Mouse (Mus musculus): ENCODE data around the gene Tmtc2. TPM values are rescaled to one million over a fixed set of nuclear protein-coding genes. Genes with fewer than 3 reads are reported as not detected.

Gene Tmtc2
- polyA plus RNA-seq, 1 experiment, result 16.7 TPM

- H3K4me3 ChIP-seq (replicated peaks; ENCODE audit: insufficient read depth, low read depth, low read length), result no peak overlapping the region
- TF ChIP-seq CTCF (IDR thresholded peaks at IDR 0.05; ENCODE audit: borderline replicate concordance, insufficient read depth, low read depth, low read length), result no peak
- TF ChIP-seq POLR2A (IDR thresholded peaks at IDR 0.05; ENCODE audit: borderline replicate concordance, insufficient read depth, low read length), result no peak
- DNase-seq, result no peak
- H3K27me3 ChIP-seq (ENCODE audit: control insufficient read depth, insufficient read depth, low read length), result no peaks in the 10 kb centered on the region
- peaks cover 6% of the 10 kb centered on the region; the same call in 1 of the 2 replicates for H3K4me1 ChIP-seq (ENCODE audit: control insufficient read depth, insufficient read depth, low read length)
- no peak overlapping the region for H3K27ac ChIP-seq (ENCODE audit: insufficient read depth, low read length)
- WGBS, result 96% methylated on average over 2 of the region's 2 CpGs
Measured at GRCm38 (mm10) chr10:105544004-105545003, 29.9 kb downstream of the Tmtc2 start.

GRCm38 (mm10) chr10:105542081-105542480, 32.2 kb downstream of the Tmtc2 start:
- Histone ChIP-seq H3K27me3 (ENCODE audit: control insufficient read depth, insufficient read depth, low read length) (no peaks in the 10 kb centered on the region), H3K27ac (ENCODE audit: insufficient read depth, low read length) (no peak overlapping the region), H3K4me1 (ENCODE audit: control insufficient read depth, insufficient read depth, low read length) (peaks cover 6% of the 10 kb centered on the region; the same call in 1 of the 2 replicates), H3K4me3 (replicated peaks; ENCODE audit: insufficient read depth, low read depth, low read length) (no peak overlapping the region)
- 68% methylated on average over 6 of the region's 6 CpGs for WGBS
- no peak for DNase-seq
- TF ChIP-seq POLR2A (IDR thresholded peaks at IDR 0.05; ENCODE audit: borderline replicate concordance, insufficient read depth, low read length), result no peak
- TF ChIP-seq CTCF (IDR thresholded peaks at IDR 0.05; ENCODE audit: borderline replicate concordance, insufficient read depth, low read depth, low read length), result no peak

GRCm38 (mm10) chr10:105539697-105540096, 34.6 kb downstream of the Tmtc2 start:
- no peak for TF ChIP-seq POLR2A (IDR thresholded peaks at IDR 0.05; ENCODE audit: borderline replicate concordance, insufficient read depth, low read length)
- TF ChIP-seq CTCF (IDR thresholded peaks at IDR 0.05; ENCODE audit: borderline replicate concordance, insufficient read depth, low read depth, low read length), result no peak
- Histone ChIP-seq H3K27ac (ENCODE audit: insufficient read depth, low read length) (0 out of 2 replicates have a peak overlapping the region, but pooled peaks have one; percentile 29), H3K27me3 (ENCODE audit: control insufficient read depth, insufficient read depth, low read length) (no peaks in the 10 kb centered on the region), H3K4me3 (replicated peaks; ENCODE audit: insufficient read depth, low read depth, low read length) (no peak overlapping the region), H3K4me1 (ENCODE audit: control insufficient read depth, insufficient read depth, low read length) (peaks cover 6% of the 10 kb centered on the region; the same call in 1 of the 2 replicates)
- WGBS, result 33% methylated on average over 5 of the region's 5 CpGs
- no peak for DNase-seq

- H3K4me3 ChIP-seq (replicated peaks; ENCODE audit: insufficient read depth, low read depth, low read length), result no peak overlapping the region
- no peak overlapping the region for H3K27ac ChIP-seq (ENCODE audit: insufficient read depth, low read length)
- 94% methylated on average over 4 of the region's 4 CpGs for WGBS
- no peak for DNase-seq
- H3K4me1 ChIP-seq (ENCODE audit: control insufficient read depth, insufficient read depth, low read length), result peaks cover 6% of the 10 kb centered on the region; the same call in 1 of the 2 replicates
- no peaks in the 10 kb centered on the region for H3K27me3 ChIP-seq (ENCODE audit: control insufficient read depth, insufficient read depth, low read length)
- TF ChIP-seq POLR2A (IDR thresholded peaks at IDR 0.05; ENCODE audit: borderline replicate concordance, insufficient read depth, low read length), result no peak
Measured at GRCm38 (mm10) chr10:105536910-105537309, 37.3 kb downstream of the Tmtc2 start.

GRCm38 (mm10) chr10:105535848-105536247, 38.4 kb downstream of the Tmtc2 start:
- Histone ChIP-seq H3K27me3 (ENCODE audit: control insufficient read depth, insufficient read depth, low read length) (no peaks in the 10 kb centered on the region), H3K4me3 (replicated peaks; ENCODE audit: insufficient read depth, low read depth, low read length) (no peak overlapping the region), H3K4me1 (ENCODE audit: control insufficient read depth, insufficient read depth, low read length) (peaks cover 6% of the 10 kb centered on the region; the same call in 1 of the 2 replicates), H3K27ac (ENCODE audit: insufficient read depth, low read length) (no peak overlapping the region)
- TF ChIP-seq POLR2A (IDR thresholded peaks at IDR 0.05; ENCODE audit: borderline replicate concordance, insufficient read depth, low read length) (no peak), CTCF (IDR thresholded peaks at IDR 0.05; ENCODE audit: borderline replicate concordance, insufficient read depth, low read depth, low read length) (no peak)
- DNase-seq, result no peak

GRCm38 (mm10) chr10:105532747-105533146, 41.5 kb downstream of the Tmtc2 start:
- no peaks in the 10 kb centered on the region for H3K4me1 ChIP-seq (ENCODE audit: control insufficient read depth, insufficient read depth, low read length)
- H3K27me3 ChIP-seq (ENCODE audit: control insufficient read depth, insufficient read depth, low read length), result no peaks in the 10 kb centered on the region
- H3K27ac ChIP-seq (ENCODE audit: insufficient read depth, low read length), result no peak overlapping the region
- no peak for TF ChIP-seq POLR2A (IDR thresholded peaks at IDR 0.05; ENCODE audit: borderline replicate concordance, insufficient read depth, low read length)
- TF ChIP-seq CTCF (IDR thresholded peaks at IDR 0.05; ENCODE audit: borderline replicate concordance, insufficient read depth, low read depth, low read length), result no peak
- H3K4me3 ChIP-seq (replicated peaks; ENCODE audit: insufficient read depth, low read depth, low read length), result no peak overlapping the region
- DNase-seq, result no peak
- WGBS, result 70% methylated on average over 7 of the region's 7 CpGs

GRCm38 (mm10) chr10:105532019-105532525, 42.2 kb downstream of the Tmtc2 start:
- Histone ChIP-seq H3K4me1 (ENCODE audit: control insufficient read depth, insufficient read depth, low read length) (no peaks in the 10 kb centered on the region), H3K27me3 (ENCODE audit: control insufficient read depth, insufficient read depth, low read length) (no peaks in the 10 kb centered on the region), H3K27ac (ENCODE audit: insufficient read depth, low read length) (no peak overlapping the region), H3K4me3 (replicated peaks; ENCODE audit: insufficient read depth, low read depth, low read length) (no peak overlapping the region)
- DNase-seq, result no peak
- TF ChIP-seq POLR2A (IDR thresholded peaks at IDR 0.05; ENCODE audit: borderline replicate concordance, insufficient read depth, low read length) (no peak), CTCF (IDR thresholded peaks at IDR 0.05; ENCODE audit: borderline replicate concordance, insufficient read depth, low read depth, low read length) (no peak)
- WGBS, result 92% methylated on average over 5 of the region's 5 CpGs
